Mouse (Mus musculus): Measurements from ENCODE around the gene Rpl18.

Rpl18 gene

DNA sequence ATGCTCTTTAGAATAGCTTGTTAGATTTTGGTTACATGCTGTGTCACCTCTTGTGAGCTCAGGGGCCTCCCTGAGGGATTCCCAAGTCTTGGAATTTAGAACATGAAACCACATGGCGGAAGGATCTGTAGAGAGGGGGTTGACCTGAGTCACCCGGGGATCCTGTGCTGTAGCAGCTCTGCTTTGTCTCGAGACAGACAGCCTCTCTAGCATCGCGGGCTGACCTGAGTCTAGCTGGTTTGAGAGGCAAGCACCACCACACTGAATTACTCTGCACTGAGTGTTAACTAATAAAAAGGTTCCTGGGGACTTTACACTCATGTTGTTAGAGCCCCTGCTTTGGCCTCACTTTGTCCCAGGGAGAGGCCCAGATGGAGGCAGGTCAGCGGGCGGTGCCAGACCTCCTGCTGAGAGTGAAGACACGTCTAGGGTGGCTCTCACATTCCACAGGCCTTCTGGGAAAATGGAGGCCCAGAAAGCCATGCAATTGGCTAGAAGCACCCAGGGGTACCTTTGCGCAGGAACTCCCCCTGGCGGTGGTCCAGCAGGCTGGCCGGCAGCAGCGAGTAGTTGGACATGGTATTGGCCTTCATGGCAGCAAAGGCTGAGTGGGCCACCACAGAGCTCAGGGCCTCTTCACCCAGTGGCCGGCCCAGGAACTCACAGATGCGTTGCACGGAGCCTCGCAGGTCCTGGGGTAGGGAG is 15.6 kb downstream of the Rpl18 start:
- DNase-seq (ENCODE audit: low spot score in 2 of 2), result no peak

DNA sequence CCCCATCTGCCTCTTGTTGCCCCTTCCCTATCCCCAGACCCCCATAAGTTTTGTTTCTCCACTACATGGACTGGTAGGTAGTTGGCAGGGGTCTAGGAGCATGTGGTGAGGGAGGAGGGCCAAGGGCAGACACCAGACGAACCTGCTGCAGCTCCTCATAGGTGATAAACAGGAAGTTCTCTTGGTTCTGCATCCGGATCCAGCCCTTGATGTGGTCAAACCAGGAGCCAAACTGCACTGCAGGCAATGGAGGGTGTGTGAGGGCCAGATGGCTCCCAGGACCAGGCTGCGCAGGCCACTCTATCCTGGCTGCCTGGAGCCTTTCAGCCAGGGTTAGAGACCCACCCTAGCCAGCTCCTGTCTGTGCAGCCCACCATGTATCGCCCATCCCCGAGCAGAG is 18.2 kb downstream of the Rpl18 start:
- DNase-seq (ENCODE audit: low spot score in 2 of 2), result no peak

DNA sequence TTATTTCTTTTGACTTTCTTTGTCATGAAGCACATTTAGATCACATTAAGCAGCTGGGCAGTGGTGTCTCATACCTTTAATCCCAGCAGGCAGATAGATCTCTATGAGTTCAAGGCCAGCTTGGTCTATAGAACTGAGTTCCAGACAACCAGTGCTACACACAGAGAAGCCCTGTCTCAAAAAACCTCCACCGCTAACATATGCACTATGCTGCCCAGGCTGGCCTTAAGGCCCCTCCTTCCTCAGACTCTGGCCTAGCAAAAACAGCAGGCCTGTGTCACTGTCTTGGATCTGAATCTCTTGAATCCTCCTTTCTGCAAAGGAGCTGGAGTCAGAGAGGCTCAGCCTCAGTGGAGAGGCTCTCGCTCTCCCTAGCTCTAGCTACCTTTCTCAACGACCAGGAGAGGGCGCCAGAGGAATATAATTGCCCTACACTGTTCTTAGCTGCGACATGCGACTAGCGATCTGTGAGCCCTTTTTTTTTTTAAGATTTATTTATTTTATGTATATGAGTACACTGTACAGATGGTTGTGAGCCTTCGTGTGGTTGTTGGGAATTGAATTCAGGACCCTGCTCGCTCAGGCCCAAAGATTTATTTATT is 24.0 kb downstream of the Rpl18 start:
- peak in 1 of 2 experiments; percentile 84 for DNase-seq (ENCODE audit: low spot score in 2 of 2)

DNA sequence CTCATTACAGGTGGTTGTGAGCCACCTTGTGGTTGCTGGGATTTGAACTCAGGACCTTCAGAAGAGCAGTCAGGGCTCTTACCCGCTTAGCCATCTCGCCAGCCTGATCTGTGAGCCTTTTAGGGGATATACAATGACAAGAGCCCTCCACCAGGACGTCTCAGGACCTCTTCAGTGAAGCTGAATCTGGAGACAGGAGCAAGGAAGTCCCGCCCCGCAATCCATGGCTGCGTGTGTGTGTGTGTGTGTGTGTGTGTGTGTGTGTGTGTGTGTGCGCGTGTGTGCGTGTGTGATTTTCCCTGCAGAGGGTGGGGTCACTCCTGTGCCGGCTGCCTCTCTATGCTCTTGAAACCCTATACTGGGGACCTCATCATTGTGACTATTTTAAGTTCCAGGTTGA is 24.6 kb downstream of the Rpl18 start:
- DNase-seq (ENCODE audit: low spot score in 2 of 2), result no peak

DNA sequence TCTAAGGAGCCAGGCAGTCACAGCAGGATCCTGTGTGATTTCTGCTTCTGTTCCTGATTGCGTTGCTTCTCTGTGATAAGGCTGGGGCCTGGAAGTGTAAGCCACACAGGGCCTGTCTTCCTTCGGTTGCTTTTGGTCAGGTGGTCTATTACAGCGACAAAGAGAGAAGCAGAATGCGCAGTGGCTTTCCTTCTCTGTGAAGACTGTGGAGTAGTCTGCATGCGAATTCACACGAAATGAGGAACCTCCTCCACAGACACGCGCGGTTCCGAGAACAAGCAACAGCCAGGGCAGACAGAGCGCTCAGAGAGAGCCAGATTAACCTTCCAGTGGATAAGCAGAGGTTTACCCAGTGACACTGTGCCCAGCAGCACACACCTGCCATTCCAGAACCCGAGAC is 26.1 kb downstream of the Rpl18 start:
- DNase-seq (ENCODE audit: low spot score in 2 of 2), result no peak

DNA sequence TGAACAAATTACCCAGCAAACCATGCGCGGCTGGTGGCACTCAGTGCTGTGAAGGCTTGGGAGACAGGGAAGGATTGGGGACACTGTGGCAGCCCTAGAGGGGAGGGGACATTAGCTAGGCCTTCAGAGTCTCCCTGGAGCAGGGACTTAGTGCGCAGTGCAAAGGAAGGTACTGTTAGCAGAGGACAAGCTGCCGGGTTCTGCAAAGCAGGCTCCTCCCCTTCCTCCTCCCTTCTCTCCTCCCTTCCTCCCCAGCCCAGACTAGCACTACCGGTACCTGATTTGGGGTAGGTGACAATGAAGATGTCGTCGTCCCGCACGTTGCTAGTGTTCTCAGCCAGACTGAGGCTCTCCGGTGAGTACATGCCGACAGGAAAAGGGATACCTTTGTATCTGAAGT is 26.5 kb downstream of the Rpl18 start:
- peak in 1 of 2 experiments; percentile 42 for DNase-seq (ENCODE audit: low spot score in 2 of 2)

DNA sequence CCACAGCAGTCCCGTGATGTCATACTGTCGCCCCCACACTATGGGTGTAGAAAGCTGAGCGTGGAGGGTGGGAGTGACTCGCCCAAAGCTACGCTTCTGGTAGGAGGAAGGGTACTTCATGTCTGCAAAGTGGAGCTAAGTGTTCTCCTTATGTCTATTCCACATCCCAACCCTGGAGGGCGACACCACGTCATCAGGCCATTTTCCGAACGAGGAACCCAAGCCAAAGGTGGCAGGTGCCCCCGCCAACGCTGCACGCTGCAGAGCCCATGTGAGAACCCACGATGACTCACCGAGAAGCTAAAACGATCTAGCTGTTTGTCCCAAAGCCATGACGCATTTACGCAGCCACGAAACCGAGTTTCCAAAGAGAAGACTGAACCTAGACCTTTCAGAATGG is 27.1 kb downstream of the Rpl18 start:
- DNase-seq (ENCODE audit: low spot score in 2 of 2), result peak; percentile 78 to 89

DNA sequence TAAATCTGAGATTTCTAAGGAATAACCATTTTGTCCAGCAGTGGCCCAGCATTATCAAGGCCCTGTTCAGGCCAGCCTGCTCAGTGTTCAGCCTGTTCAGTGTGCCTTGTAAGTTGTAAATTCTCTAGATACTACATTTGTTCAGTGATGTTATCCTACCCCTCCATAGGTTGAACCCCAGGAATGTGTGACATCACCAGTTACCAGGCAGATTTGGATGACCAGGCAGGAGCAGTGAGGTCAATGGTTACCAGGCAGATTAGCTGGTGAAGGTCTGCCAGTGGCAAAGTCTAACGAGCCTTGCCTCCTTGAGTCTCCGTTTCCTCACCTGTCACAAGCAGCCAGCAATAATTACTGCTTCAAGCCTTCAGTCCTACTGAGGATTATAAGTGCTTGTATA is 29.1 kb downstream of the Rpl18 start:
- peak; percentile 55 to 85 for DNase-seq (ENCODE audit: low spot score in 2 of 2)

DNA sequence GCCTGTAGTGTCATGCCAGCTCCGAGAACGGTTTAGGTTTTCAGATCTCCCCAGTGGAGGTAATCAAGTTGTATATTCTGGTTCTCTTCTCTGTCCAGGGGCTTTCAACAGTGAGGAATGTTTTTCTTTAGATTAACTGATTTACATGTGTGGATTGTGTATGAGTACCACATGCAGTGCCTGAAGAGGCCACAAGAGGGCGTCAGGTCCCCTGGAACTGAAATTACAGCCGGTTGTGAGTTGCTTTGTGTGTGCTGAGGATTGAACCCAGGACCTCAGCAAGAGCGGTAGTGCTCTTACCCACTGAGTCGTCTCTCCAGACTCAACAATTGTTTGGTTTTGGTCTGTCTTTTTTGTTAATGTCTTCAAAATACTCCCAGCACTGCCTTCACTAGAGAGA is 31.3 kb downstream of the Rpl18 start:
- DNase-seq (ENCODE audit: low spot score in 2 of 2), result no peak

DNA sequence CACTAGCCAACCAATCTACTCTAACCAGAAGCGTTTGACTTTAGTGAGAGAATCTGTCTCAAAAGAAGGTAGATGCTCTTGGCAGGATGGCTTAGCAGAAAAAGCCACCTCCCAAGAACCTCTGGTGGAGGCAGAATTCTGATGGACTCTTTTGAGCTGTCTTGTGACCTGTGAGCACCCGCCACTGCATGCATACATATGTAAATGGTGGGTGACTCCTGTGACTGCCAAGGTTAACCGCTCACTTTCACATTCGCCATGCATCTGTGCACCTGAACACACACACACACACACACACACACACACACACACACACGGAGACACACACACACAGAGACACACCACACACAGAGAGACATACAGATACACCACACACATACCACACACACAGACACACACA is 32.2 kb downstream of the Rpl18 start:
- no peak for DNase-seq (ENCODE audit: low spot score in 2 of 2)

DNA sequence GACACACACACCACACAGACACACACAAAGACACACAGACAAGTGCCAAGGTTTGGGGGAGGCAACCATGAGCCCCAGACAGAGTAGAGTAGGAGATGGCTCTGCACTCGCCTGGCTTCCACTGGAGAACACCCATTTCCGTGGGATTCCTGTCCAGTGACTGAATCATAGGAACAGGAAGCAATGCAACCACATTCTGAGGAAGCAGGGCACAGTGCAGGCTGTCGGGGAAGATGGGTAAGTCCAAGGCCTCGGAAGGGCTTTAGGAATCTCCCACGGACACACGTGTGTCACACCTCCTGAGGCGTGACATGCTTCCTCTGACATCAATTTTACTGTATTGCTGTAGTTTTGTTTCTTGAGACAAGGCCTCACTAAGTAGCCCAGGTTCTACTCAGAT is 32.9 kb downstream of the Rpl18 start:
- DNase-seq (ENCODE audit: low spot score in 2 of 2), result no peak

DNA sequence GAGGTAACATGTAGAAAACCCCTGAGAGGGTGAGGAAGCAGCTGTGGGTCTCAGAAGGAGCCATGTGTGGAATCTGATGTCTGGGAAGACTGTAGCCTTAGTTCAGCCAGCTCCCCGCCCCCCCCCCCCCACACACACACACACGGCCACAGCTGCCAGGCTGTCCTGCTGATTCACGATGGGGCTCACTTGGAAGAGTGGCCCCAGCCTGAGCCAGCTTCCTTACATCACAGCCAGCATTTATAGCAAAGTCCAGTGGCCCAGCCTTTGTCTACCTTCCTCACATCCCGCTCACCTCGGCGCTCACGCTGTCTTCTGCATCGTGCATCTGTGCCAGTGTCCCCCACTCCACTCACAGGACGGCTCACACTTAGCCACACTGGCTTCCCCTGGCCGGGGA is 34.1 kb downstream of the Rpl18 start:
- DNase-seq (ENCODE audit: low spot score in 2 of 2), result no peak

DNA sequence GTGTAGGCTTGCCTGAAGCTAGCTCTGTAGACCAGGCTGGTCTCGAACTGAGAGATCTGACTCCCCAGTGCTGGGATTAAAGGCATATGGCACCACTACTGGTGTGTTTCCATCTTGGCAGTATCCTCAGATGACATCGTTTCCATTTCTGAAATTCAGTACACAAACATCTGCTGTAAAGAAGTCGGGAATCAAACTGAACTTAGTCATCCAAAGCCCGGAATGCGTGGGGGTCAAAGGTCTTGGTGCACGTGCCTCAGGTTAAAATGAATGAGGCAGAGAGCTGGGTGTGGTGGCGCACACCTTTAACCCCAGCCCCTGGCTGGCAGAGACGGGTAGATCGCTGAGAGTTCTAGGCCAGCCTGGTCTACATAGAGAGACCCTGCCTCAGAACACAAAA is 34.9 kb downstream of the Rpl18 start:
- DNase-seq (ENCODE audit: low spot score in 2 of 2), result no peak

DNA sequence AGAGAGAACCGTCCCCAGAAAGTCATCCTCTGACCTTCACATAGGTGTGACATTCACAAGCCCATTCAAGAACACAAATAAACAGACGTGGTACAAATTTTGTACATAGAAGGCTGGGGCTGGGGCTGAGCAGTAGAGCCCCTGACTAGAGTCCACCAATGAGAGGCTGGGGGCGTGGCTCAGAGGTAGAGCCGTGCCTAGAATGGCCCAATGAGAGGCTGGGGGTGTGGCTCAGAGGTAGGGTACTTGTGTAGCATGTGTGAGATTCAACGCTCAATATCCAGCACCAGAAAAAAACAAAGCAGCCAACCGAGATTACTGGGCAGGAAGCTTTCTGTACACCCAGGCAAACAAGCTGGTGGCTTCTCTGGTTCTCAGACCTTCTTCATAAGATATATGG is 40.4 kb downstream of the Rpl18 start:
- no peak for DNase-seq (ENCODE audit: low spot score in 2 of 2)

DNA sequence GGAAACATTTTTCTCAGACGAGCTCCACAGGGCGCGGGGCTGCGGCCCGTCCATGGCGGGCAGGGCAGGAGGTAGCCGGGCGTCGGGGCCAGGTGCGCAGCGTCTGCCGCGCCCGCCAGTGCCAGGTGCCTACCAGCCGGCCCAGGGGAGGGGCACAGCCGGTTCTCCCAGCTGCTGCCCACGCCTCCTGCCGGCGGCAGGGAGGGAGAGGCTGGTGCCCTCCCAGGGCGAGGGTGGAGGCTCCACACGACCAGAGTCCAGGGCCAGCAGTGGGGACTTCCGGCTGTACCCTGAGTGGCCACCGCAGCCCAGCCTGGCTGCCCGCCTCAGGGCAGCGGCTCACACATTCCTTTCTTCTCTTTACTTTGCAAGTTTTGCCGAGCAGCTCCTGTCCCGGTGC is 44.1 kb downstream of the Rpl18 start:
- DNase-seq (ENCODE audit: low spot score in 2 of 2), result no peak

DNA sequence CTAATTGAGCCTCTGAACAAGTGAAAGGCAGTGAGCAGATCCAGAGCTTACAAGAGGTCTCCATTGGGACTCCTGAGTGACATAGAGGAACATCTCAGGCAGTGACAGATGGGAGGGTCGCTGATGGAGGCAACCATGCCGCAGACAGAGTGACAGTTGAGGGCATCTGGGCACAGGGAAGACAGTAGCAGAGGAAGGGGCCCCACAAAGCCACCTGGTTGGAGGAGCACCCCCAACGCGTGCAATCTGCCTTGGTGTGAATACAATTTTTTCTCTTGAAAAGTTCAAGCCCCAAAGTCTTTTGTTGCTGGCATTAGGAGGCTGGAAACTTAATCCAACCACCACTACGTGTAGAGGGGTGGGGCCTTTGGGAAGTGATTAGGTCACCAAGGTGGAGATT is 44.9 kb downstream of the Rpl18 start:
- no peak for DNase-seq (ENCODE audit: low spot score in 2 of 2)

DNA sequence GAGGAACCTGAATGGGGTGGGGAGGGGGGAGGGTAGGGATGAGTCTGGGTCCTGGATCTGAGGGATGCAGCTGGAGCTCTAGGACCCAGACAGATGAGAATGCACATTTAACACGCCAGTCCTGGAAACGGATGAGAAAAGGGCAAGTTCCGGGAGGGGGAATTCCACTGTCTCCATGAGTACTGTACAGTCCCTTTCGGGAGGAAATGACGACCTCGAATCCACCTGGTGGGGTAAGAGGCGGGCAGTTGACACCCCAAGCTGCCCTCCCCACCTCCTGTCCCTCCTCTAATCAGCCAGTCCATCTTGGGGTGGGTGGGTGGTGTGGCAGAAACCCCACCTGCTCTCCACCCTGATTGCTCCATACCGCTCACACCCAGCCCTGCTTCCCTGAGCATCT is 50.7 kb downstream of the Rpl18 start:
- DNase-seq (ENCODE audit: low spot score in 2 of 2), result no peak

DNA sequence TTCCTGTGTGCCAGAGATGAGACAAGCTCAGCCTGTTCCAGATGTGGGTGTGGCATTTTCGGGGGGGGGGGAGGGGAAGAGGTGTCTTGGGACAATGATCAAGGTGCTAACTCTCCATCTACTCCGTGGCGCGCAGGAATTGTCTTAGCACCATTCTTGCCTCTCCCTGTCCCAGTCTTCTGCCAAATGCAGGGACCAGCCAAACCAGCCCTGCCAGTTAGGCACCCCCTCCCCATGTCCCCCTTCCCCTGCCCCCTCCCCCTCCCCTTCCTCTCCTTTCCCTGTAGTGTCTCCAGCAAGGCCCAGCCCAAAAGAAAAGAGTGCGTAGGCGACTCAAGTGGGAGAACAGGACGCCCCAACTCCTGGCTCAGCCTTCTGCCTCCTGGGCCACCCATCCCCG is 51.5 kb downstream of the Rpl18 start:
- no peak for DNase-seq (ENCODE audit: low spot score in 2 of 2)

DNA sequence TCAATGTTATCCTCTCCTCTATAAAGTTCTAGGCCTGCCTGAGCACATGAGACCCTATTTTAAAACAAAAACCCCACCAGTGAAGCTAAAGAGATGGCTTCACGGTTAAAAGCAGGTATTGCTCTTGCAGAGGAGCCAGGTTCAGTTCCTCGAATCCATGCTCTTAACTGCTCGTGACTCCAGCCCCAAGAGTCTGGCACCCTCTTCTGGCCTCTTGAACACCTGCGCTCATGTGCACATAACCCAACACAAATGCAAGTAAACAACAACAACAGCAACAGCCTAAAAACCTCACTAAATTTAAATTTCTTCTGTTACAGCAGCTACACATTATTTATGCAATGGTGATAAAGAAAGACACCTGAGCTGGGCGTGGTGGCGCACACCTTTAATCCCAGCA is 52.2 kb downstream of the Rpl18 start:
- no peak for DNase-seq (ENCODE audit: low spot score in 2 of 2)
